Mouse (Mus musculus): Measurements from ENCODE around the gene Lgi4. TPM values are rescaled to one million over a fixed set of nuclear protein-coding genes. Genes with fewer than 3 reads are reported as not detected.
A peak's percentile ranks its signal among the peaks of the same experiment; 100 is the strongest.

Lgi4 gene
- polyA plus RNA-seq, 1 experiment from 2014 or later = 2.1 TPM

GRCm38 (mm10) chr7:31052636-31053434 lies 6.3 kb upstream of the Lgi4 start:
- WGBS = 3% methylated on average over 34 of the region's 34 CpGs
- H3K4me1 ChIP-seq = peaks cover 62% of the 10 kb centered on the region
- peak overlapping the region; percentile 10; the same call in 1 of the 2 replicates for H3K9ac ChIP-seq
- H3K4me2 ChIP-seq (replicated peaks) = peak overlapping the region; percentile 60
- H3K27ac ChIP-seq = no peak overlapping the region
- ATAC-seq (ENCODE audit: low FRiP score) = no peak
- no peaks in the 10 kb centered on the region for H3K36me3 ChIP-seq
- H3K4me3 ChIP-seq = peak overlapping the region; percentile 32
- peaks cover 67% of the 10 kb centered on the region for H3K27me3 ChIP-seq
- H3K9me3 ChIP-seq (replicated peaks) = no peaks in the 10 kb centered on the region

DNA sequence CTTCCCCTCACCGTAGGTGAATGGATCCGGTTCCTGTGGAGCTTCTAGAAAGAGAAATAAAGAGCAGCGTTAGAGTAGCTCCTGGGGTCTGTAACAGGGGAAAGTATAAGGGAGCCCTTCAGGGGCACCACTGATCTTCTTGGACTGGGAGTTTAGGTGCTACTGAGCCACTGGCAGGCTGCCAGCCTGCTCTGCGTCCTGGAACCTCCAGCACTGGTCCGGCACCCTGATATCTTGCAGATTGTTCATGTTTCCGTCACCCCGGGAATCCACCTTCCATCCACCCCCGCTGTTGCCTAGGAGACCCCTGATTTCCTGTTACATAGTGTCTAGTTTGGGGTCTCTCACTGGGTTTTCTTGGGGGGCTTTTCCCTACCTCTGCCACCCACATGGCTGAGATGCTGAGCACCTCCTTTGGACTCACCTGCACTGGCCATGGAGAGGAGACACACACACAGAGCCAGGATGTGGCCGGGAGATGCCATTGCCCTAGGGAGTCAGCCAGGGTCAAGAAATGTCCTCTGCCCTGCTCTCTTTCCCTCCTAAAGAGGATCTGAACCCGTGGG lies 5.2 kb upstream of the Lgi4 start:
- no peaks in the 10 kb centered on the region for H3K9me3 ChIP-seq (replicated peaks)
- H3K36me3 ChIP-seq = no peaks in the 10 kb centered on the region
- H3K4me1 ChIP-seq = peaks cover 62% of the 10 kb centered on the region
- no peak overlapping the region for H3K4me3 ChIP-seq
- WGBS = 23% methylated on average over 10 of the region's 10 CpGs
- H3K9ac ChIP-seq = no peak overlapping the region
- H3K27ac ChIP-seq = no peak overlapping the region
- ATAC-seq (ENCODE audit: low FRiP score) = no peak
- H3K4me2 ChIP-seq (replicated peaks) = no peak overlapping the region
- H3K27me3 ChIP-seq = peaks cover 58% of the 10 kb centered on the region

DNA sequence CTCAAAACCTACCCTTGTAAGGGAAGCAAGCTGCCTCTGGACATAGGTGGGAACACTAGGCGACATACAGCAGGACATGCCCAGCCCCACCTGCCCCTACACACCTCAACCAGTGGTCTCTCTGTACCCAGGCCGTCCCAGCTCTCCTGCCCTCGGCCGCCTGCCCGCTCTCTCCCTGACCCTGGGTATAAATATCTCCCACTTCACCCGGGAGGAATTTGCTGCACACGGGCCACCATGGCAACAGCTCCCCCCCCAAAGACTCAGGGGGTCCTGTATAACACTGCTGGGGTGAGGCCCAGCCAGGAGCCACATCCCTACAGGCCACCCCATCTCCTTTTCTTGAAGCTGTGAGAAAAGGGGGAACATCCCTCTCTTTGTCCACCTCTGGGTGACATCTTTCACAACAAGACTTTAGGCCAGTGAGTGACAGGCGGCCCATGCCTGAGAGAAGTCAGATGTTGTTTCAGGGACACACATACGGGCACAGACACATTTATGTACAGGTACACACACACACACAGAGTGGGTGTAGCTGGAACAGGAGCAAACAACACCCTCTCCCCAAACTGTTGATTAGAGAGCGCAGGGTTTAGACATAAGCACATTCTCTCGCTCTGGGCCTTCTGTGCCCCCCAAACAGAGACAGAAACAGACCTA lies 4.4 kb upstream of the Lgi4 start:
- no peaks in the 10 kb centered on the region for H3K9me3 ChIP-seq (replicated peaks)
- H3K9ac ChIP-seq = peak overlapping the region; percentile 36; the same call in 1 of the 2 replicates
- peaks cover 61% of the 10 kb centered on the region for H3K4me1 ChIP-seq
- no peak overlapping the region for H3K27ac ChIP-seq
- peak overlapping the region; percentile 33 for H3K4me2 ChIP-seq (replicated peaks)
- H3K27me3 ChIP-seq = peaks cover 51% of the 10 kb centered on the region
- no peak overlapping the region for H3K4me3 ChIP-seq
- H3K36me3 ChIP-seq = no peaks in the 10 kb centered on the region
- WGBS = 38% methylated on average over 11 of the region's 11 CpGs
- ATAC-seq (ENCODE audit: low FRiP score) = no peak

- peaks cover 56% of the 10 kb centered on the region for H3K4me1 ChIP-seq
- no peaks in the 10 kb centered on the region for H3K9me3 ChIP-seq (replicated peaks)
- peak overlapping the region; percentile 36 for H3K9ac ChIP-seq
- peaks cover 45% of the 10 kb centered on the region for H3K27me3 ChIP-seq
- no peak overlapping the region for H3K4me3 ChIP-seq
- peak overlapping the region; percentile 33 for H3K4me2 ChIP-seq (replicated peaks)
- WGBS = 3% methylated on average over 10 of the region's 10 CpGs
- H3K27ac ChIP-seq = no peak overlapping the region
- no peaks in the 10 kb centered on the region for H3K36me3 ChIP-seq
- no peak for ATAC-seq (ENCODE audit: low FRiP score)
Measured at GRCm38 (mm10) chr7:31055354-31055824, 3.8 kb upstream of the Lgi4 start.

DNA sequence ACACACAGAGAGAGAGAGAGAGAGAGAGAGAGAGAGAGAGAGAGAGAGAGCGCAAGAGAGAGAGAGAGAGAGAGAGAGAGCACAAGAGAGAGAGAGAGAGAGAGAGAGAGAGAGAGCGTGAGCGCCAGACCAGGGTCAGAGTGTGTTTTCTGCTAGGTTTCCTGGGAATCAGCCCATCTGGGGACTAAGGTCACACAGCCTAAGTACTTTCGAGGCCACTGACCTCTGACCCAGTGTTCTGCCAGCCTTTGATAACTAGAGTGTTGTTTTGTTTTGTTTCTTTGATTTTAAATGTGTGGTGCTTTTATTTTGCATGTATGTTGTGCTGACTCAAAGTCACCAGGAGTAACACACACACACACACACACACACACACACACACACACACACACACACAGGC lies 3.3 kb upstream of the Lgi4 start:
- Histone ChIP-seq H3K9ac (no peak overlapping the region), H3K4me3 (no peak overlapping the region), H3K36me3 (no peaks in the 10 kb centered on the region), H3K4me1 (peaks cover 51% of the 10 kb centered on the region), H3K9me3 (replicated peaks) (no peaks in the 10 kb centered on the region), H3K4me2 (replicated peaks) (no peak overlapping the region), H3K27me3 (peaks cover 40% of the 10 kb centered on the region), H3K27ac (no peak overlapping the region)
- 5% methylated on average over 2 of the region's 4 CpGs for whole genome bisulfite sequencing
- ATAC-seq (ENCODE audit: low FRiP score) = no peak

DNA sequence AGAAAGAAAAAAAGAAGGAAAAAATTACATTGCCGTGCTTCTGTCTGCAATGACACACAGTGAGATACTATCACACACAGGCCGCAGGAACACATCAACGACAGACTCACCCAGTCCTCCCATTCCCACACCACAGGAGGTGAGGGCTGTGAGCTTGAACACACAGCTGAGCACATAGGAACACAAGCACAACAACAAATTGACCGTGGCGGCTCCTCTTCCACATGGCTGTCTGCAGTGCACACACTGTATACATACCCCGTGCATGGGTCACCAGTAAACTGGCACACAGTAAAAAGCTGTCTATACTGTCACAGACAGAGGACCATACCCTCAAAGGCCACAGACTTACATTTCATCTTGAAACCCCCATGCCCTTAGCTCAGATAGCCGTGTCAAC lies 2.7 kb upstream of the Lgi4 start:
- Histone ChIP-seq H3K4me2 (replicated peaks) (no peak overlapping the region), H3K36me3 (no peaks in the 10 kb centered on the region), H3K27me3 (peaks cover 34% of the 10 kb centered on the region), H3K27ac (no peak overlapping the region; the same call in 1 of the 2 replicates), H3K4me1 (peaks cover 45% of the 10 kb centered on the region), H3K9ac (no peak overlapping the region), H3K9me3 (replicated peaks) (no peaks in the 10 kb centered on the region), H3K4me3 (no peak overlapping the region)
- 73% methylated on average over 7 of the region's 7 CpGs for WGBS
- no peak for ATAC-seq (ENCODE audit: low FRiP score)

GRCm38 (mm10) chr7:31057071-31057470 lies 2.1 kb upstream of the Lgi4 start, which contains the start of gene Fxyd1:
Fxyd1 (minus strand) TSS chr7:31057199.
- peaks cover 39% of the 10 kb centered on the region for H3K4me1 ChIP-seq
- ATAC-seq (ENCODE audit: low FRiP score) = no peak
- peaks cover 28% of the 10 kb centered on the region for H3K27me3 ChIP-seq
- H3K27ac ChIP-seq = no peak within 1 kb of the TSS; the same call in 1 of the 2 replicates
- WGBS = 80% methylated on average over 2 of the region's 2 CpGs
- no peaks in the 10 kb centered on the region for H3K36me3 ChIP-seq
- H3K9ac ChIP-seq = no peak within 1 kb of the TSS
- no peaks in the 10 kb centered on the region for H3K9me3 ChIP-seq (replicated peaks)
- no peak within 1 kb of the TSS for H3K4me2 ChIP-seq (replicated peaks)
- no peak within 1 kb of the TSS for H3K4me3 ChIP-seq

DNA sequence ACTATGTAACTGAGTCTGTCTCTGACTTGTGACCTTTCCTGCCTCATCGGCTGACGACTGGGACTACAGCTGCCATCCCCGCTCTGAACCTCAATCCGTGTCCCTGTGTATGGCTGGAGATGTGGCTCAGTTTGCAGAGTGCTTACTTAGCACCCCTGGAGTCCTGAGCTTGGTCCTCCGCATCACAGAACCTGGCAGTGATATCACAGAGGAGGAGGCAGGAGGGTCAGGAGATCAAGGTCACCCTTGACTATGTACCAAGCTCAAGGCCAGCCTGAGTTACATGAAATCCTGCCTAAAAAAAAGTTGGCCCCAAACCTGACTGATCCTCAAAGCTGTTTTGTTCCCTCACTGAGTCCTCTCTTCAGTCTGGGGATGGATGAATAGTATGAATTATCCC lies 1.4 kb upstream of the Lgi4 start:
- ATAC-seq (ENCODE audit: low FRiP score) = no peak
- H3K36me3 ChIP-seq = no peaks in the 10 kb centered on the region
- WGBS = 75% methylated on average over 5 of the region's 5 CpGs
- peaks cover 21% of the 10 kb centered on the region for H3K27me3 ChIP-seq
- no peaks in the 10 kb centered on the region for H3K9me3 ChIP-seq (replicated peaks)
- peaks cover 32% of the 10 kb centered on the region for H3K4me1 ChIP-seq
- no peak overlapping the region for H3K27ac ChIP-seq
- H3K4me3 ChIP-seq = no peak overlapping the region
- H3K9ac ChIP-seq = no peak overlapping the region
- H3K4me2 ChIP-seq (replicated peaks) = no peak overlapping the region

- no peak for ATAC-seq (ENCODE audit: low FRiP score)
- Histone ChIP-seq H3K27me3 (peaks cover 16% of the 10 kb centered on the region), H3K27ac (no peak overlapping the region), H3K9ac (no peak overlapping the region), H3K4me1 (peaks cover 27% of the 10 kb centered on the region), H3K9me3 (replicated peaks) (no peaks in the 10 kb centered on the region), H3K4me2 (replicated peaks) (no peak overlapping the region), H3K36me3 (no peaks in the 10 kb centered on the region), H3K4me3 (no peak overlapping the region)
- 89% methylated on average over 6 of the region's 6 CpGs for WGBS
Measured at GRCm38 (mm10) chr7:31058211-31058610, 931 bp upstream of the Lgi4 start.

- 62% methylated on average over 11 of the region's 11 CpGs for WGBS
- Histone ChIP-seq H3K27ac (peak overlapping the region; percentile 70), H3K9me3 (replicated peaks) (no peaks in the 10 kb centered on the region), H3K4me1 (peaks cover 12% of the 10 kb centered on the region), H3K4me2 (replicated peaks) (no peak overlapping the region), H3K36me3 (no peaks in the 10 kb centered on the region), H3K27me3 (no peaks in the 10 kb centered on the region), H3K4me3 (no peak overlapping the region), H3K9ac (no peak overlapping the region)
- ATAC-seq (ENCODE audit: low FRiP score) = peak; percentile 36; the same call in 1 of the 2 replicates
Measured at GRCm38 (mm10) chr7:31059919-31060620, 928 bp downstream of the Lgi4 start.

DNA sequence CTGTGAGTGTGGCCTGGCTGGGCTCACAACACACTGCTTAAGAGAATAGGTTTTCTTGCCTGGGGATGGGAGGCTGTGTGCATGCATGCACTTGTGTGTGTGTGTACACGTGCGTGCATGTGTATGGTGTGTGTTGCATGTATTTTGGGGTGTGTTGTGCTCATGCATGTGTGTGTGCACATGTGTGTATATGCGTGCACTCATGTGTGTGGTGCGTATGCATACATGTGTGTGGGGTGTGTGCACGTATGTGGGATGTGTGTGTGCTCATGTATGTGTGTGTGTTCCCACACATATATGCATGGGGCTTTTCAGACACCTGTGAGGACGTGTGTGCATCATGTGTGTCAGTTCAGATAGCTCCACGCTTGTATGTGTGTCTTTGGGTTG lies 1.5 kb downstream of the Lgi4 start:
- WGBS = 87% methylated on average over 7 of the region's 7 CpGs
- H3K27ac ChIP-seq = no peak overlapping the region
- H3K4me3 ChIP-seq = no peak overlapping the region
- ATAC-seq (ENCODE audit: low FRiP score) = no peak
- no peak overlapping the region for H3K4me2 ChIP-seq (replicated peaks)
- H3K9ac ChIP-seq = no peak overlapping the region
- peaks cover 7% of the 10 kb centered on the region for H3K4me1 ChIP-seq
- H3K36me3 ChIP-seq = no peaks in the 10 kb centered on the region
- H3K27me3 ChIP-seq = no peaks in the 10 kb centered on the region
- no peaks in the 10 kb centered on the region for H3K9me3 ChIP-seq (replicated peaks)

- Histone ChIP-seq H3K9me3 (replicated peaks) (no peaks in the 10 kb centered on the region), H3K27ac (no peak overlapping the region), H3K4me2 (replicated peaks) (no peak overlapping the region), H3K9ac (no peak overlapping the region), H3K4me1 (peaks cover 6% of the 10 kb centered on the region; the same call in 1 of the 2 replicates), H3K4me3 (no peak overlapping the region), H3K27me3 (no peaks in the 10 kb centered on the region; the same call in 1 of the 2 replicates), H3K36me3 (no peaks in the 10 kb centered on the region)
- ATAC-seq (ENCODE audit: low FRiP score) = no peak
- WGBS = 89% methylated on average over 12 of the region's 12 CpGs
Measured at GRCm38 (mm10) chr7:31063074-31063560, 4.0 kb downstream of the Lgi4 start.

All from hindbrain, embryonic 12.5 days (tissue).